Mouse (Mus musculus) bone marrow, adult 2 months (tissue): Measurements from ENCODE around the gene Adarb1.

ENCODE experiments used
- CTCF ChIP-seq: fragments of 200-500 bp; IDR thresholded peaks from 2 replicates; pipeline ENCODE4 v1.5.1; 2011; ENCODE audit warnings: low read length, control low read depth; ENCODE audit not compliant: control insufficient read depth, insufficient read depth
- POLR2A ChIP-seq: fragments of 200-500 bp; IDR thresholded peaks from 2 replicates; pipeline ENCODE4 v1.6.1; 2011; ENCODE audit warnings: low read depth, mild to moderate bottlenecking, control low read depth, low read length, borderline replicate concordance; ENCODE audit not compliant: control insufficient read depth

DNA sequence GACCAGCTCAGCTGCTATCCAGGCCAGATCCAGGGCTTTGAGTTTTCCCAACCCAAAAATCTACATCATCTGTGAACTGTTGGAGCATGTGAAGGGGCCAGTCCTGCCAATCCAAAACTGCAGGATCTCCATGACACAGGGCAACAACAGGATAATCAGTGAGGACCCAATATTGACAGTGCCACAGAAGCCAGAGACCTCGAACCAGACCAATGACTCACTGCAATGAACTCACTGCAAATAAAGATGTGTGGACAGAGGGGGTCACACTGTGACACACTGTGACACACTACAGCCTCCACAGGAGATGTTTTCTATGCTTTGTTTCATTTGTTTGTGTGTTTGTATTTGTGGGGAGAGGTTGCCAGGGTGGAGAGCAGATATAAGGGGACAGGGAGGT, 15.6 kb downstream of the Adarb1 start:
- TF ChIP-seq CTCF (no peak), POLR2A (no peak)
